8 mouse cellular contexts compared by ENCODE assay signal in genomic region chr9:43107187-43107517, GRCm38 (mm10). TPM values are rescaled to one million over a fixed set of nuclear protein-coding genes. Genes with fewer than 3 reads are reported as not detected.
A peak's percentile ranks its signal among the peaks of the same experiment; 100 is the strongest.
DNase-seq lines count a peak whose midpoint lies in the region; ATAC-seq and TF ChIP-seq lines count a peak whose summit lies in the region.

TSS of gene Arhgef12 (minus strand) at chr9:43107239.

- H3K36me3 ChIP-seq in neural tube, embryonic 11.5 days (ENCODE audit: control insufficient read depth, insufficient read depth, low read length) = no peaks in the 10 kb centered on the region
- peaks cover 17% of the 10 kb centered on the region; the same call in 1 of the 2 replicates for H3K36me3 ChIP-seq in forebrain, embryonic 15.5 days
- peaks cover 22% of the 10 kb centered on the region for H3K36me3 ChIP-seq in hindbrain, embryonic 10.5 days
- no peaks in the 10 kb centered on the region for H3K36me3 ChIP-seq in lung, embryonic 16.5 days (ENCODE audit: control insufficient read depth, insufficient read depth, low read length)
- no peaks in the 10 kb centered on the region for H3K36me3 ChIP-seq in stomach, postnatal 0 days (ENCODE audit: control insufficient read depth, insufficient read depth, low read length)

- ATAC-seq in neural tube, embryonic 11.5 days (ENCODE audit: insufficient read depth, low FRiP score, low TSS enrichment) = no peak
- no peak for ATAC-seq in forebrain, embryonic 15.5 days (replicated peaks)
- ATAC-seq in lung, embryonic 16.5 days (ENCODE audit: low read depth) = no peak
- ATAC-seq in stomach, postnatal 0 days (ENCODE audit: low FRiP score, low TSS enrichment) = no peak; the same call in 1 of the 2 replicates

- H3K27ac ChIP-seq in neural tube, embryonic 11.5 days (ENCODE audit: low read depth, low read length) = peak within 1 kb of the TSS; percentile 85
- peak within 1 kb of the TSS; percentile 80 for H3K27ac ChIP-seq in forebrain, embryonic 15.5 days (replicated peaks)
- peak within 1 kb of the TSS; percentile 95 for H3K27ac ChIP-seq in hindbrain, embryonic 10.5 days
- peak within 1 kb of the TSS; percentile 94 for H3K27ac ChIP-seq in lung, embryonic 16.5 days (ENCODE audit: low read length)
- peak within 1 kb of the TSS; percentile 98 for H3K27ac ChIP-seq in stomach, postnatal 0 days (replicated peaks)

- peak; percentile 26 for DNase-seq in neural tube, embryonic 11.5 days (ENCODE audit: low spot score)
- DNase-seq in neural tube, embryonic 10.5 days (ENCODE audit: extremely low spot score, low spot score) = no peak
- DNase-seq in cerebellum, adult 11-12 months = peak; percentile 64
- DNase-seq in hindbrain, embryonic 10.5 days (ENCODE audit: low spot score) = peak; percentile 21
- peak; percentile 38 to 62 for DNase-seq in layer of hippocampus, postnatal 10 days (ENCODE audit: low spot score in 2 of 2)
- DNase-seq in stomach, postnatal 0 days (ENCODE audit: low spot score) = peak; percentile 68

- no peaks in the 10 kb centered on the region for H3K27me3 ChIP-seq in neural tube, embryonic 11.5 days (ENCODE audit: control insufficient read depth, insufficient read depth, low read length)
- no peaks in the 10 kb centered on the region for H3K27me3 ChIP-seq in forebrain, embryonic 15.5 days
- H3K27me3 ChIP-seq in hindbrain, embryonic 10.5 days (ENCODE audit: insufficient read depth, poor library complexity, severe bottlenecking) = no peaks in the 10 kb centered on the region
- no peaks in the 10 kb centered on the region for H3K27me3 ChIP-seq in lung, embryonic 16.5 days (ENCODE audit: control insufficient read depth, insufficient read depth, low read depth, low read length)
- H3K27me3 ChIP-seq in stomach, postnatal 0 days (ENCODE audit: control insufficient read depth, insufficient read depth, low read length) = no peaks in the 10 kb centered on the region

- H3K4me3 ChIP-seq in neural tube, embryonic 11.5 days (ENCODE audit: low read depth, low read length) = peak within 1 kb of the TSS; percentile 93
- peak within 1 kb of the TSS; percentile 97 for H3K4me3 ChIP-seq in forebrain, embryonic 15.5 days
- H3K4me3 ChIP-seq in hindbrain, embryonic 10.5 days = peak within 1 kb of the TSS; percentile 79
- H3K4me3 ChIP-seq in lung, embryonic 16.5 days (ENCODE audit: low read length) = peak within 1 kb of the TSS; percentile 90
- peak within 1 kb of the TSS; percentile 95 for H3K4me3 ChIP-seq in stomach, postnatal 0 days (ENCODE audit: low read depth, low read length)

- peak; percentile 84 for TF ChIP-seq CTCF in stomach, postnatal 0 days (IDR thresholded peaks at IDR 0.05; ENCODE audit: low read depth)

- peak within 1 kb of the TSS; percentile 72 for H3K4me2 ChIP-seq in neural tube, embryonic 11.5 days (ENCODE audit: low read depth)
- H3K4me2 ChIP-seq in forebrain, embryonic 15.5 days (replicated peaks) = peak within 1 kb of the TSS; percentile 76
- H3K4me2 ChIP-seq in lung, embryonic 16.5 days (ENCODE audit: low read depth, low read length) = peak within 1 kb of the TSS; percentile 82
- peak within 1 kb of the TSS; percentile 78 for H3K4me2 ChIP-seq in stomach, postnatal 0 days (replicated peaks; ENCODE audit: low read depth)

- 46% methylated on average over 10 of the region's 10 CpGs for WGBS in neural tube, embryonic 11.5 days
- WGBS in forebrain, embryonic 15.5 days = 29% methylated on average over 10 of the region's 10 CpGs
- WGBS in hindbrain, embryonic 10.5 days = 48% methylated on average over 10 of the region's 10 CpGs
- WGBS in lung, embryonic 16.5 days = 17% methylated on average over 10 of the region's 10 CpGs
- WGBS in stomach, postnatal 0 days = 4% methylated on average over 10 of the region's 10 CpGs

- H3K9me3 ChIP-seq in neural tube, embryonic 11.5 days (ENCODE audit: control insufficient read depth, low read length) = no peaks in the 10 kb centered on the region
- no peaks in the 10 kb centered on the region for H3K9me3 ChIP-seq in forebrain, embryonic 15.5 days
- H3K9me3 ChIP-seq in hindbrain, embryonic 10.5 days = no peaks in the 10 kb centered on the region
- H3K9me3 ChIP-seq in lung, embryonic 16.5 days (ENCODE audit: control insufficient read depth, low read length) = no peaks in the 10 kb centered on the region
- no peaks in the 10 kb centered on the region for H3K9me3 ChIP-seq in stomach, postnatal 0 days (ENCODE audit: control insufficient read depth, low read length)

- peak; percentile 37 for TF ChIP-seq EP300 in stomach, postnatal 0 days (optimal IDR thresholded peaks at IDR 0.05)

- peak within 1 kb of the TSS; percentile 95 for H3K9ac ChIP-seq in neural tube, embryonic 11.5 days (ENCODE audit: low read length)
- H3K9ac ChIP-seq in forebrain, embryonic 15.5 days (replicated peaks) = peak within 1 kb of the TSS; percentile 91
- peak within 1 kb of the TSS; percentile 96 for H3K9ac ChIP-seq in lung, embryonic 16.5 days (ENCODE audit: low read length)
- peak within 1 kb of the TSS; percentile 95 for H3K9ac ChIP-seq in stomach, postnatal 0 days (ENCODE audit: low read length)

- peaks cover 18% of the 10 kb centered on the region; the same call in 1 of the 2 replicates for H3K4me1 ChIP-seq in neural tube, embryonic 11.5 days (ENCODE audit: control insufficient read depth, insufficient read depth, low read length)
- peaks cover 46% of the 10 kb centered on the region for H3K4me1 ChIP-seq in forebrain, embryonic 15.5 days
- H3K4me1 ChIP-seq in hindbrain, embryonic 10.5 days (replicated peaks) = peaks cover 35% of the 10 kb centered on the region
- peaks cover 23% of the 10 kb centered on the region for H3K4me1 ChIP-seq in lung, embryonic 16.5 days (replicated peaks; ENCODE audit: control insufficient read depth, insufficient read depth, low read length)
- H3K4me1 ChIP-seq in stomach, postnatal 0 days (replicated peaks; ENCODE audit: control insufficient read depth, insufficient read depth) = no peaks in the 10 kb centered on the region; the same call in 1 of the 2 replicates

RNA-seq across cellular contexts. Expression of gene Arhgef12, which starts in this region (rescaled TPM):
- polyA plus RNA-seq in neural tube, embryonic 11.5 days (2014; fragmentation: Nextera tagmentation; extraction: Ambion mirVana) = 10.3 and 12.3 TPM in 2 replicates
- polyA plus RNA-seq in forebrain, embryonic 15.5 days (2015; fragmentation: Nextera tagmentation; extraction: Ambion mirVana) = 19.3 and 20.0 TPM in 2 replicates
- polyA plus RNA-seq in hindbrain, embryonic 10.5 days (2016; fragmentation: Nextera tagmentation; extraction: Ambion mirVana) = 7.9 and 8.2 TPM in 2 replicates
- 100 to 1,000 TPM; 146 to 151 TPM for total RNA-seq in layer of hippocampus, postnatal 10 days (2021)
- 12.1 and 14.4 TPM in 2 replicates for polyA plus RNA-seq in lung, embryonic 16.5 days (2015; fragmentation: Nextera tagmentation; extraction: Ambion mirVana)
- 6.6 and 6.8 TPM in 2 replicates for polyA plus RNA-seq in stomach, postnatal 0 days (2015; fragmentation: Nextera tagmentation; extraction: Ambion mirVana)
